Mouse (Mus musculus): ENCODE results near the gene Gpr3. TPM values are rescaled to one million over a fixed set of nuclear protein-coding genes. Genes with fewer than 3 reads are reported as not detected.

Gpr3 gene
- polyA plus RNA-seq, 1 experiment from 2014 or later = 0.51 TPM

GRCm38 (mm10) chr4:133244289-133244688, 32.0 kb upstream of the Gpr3 start:
- Histone ChIP-seq H3K4me3 (no peak overlapping the region), H3K36me3 (no peaks in the 10 kb centered on the region), H3K9me3 (replicated peaks) (no peaks in the 10 kb centered on the region), H3K4me1 (peaks cover 45% of the 10 kb centered on the region), H3K27ac (no peak overlapping the region), H3K27me3 (ENCODE audit: low read depth, poor library complexity, severe bottlenecking) (peaks cover 91% of the 10 kb centered on the region)
- no peak for DNase-seq (ENCODE audit: low spot score)
- 74% methylated on average over 1 of the region's 1 CpGs for WGBS

- Histone ChIP-seq H3K4me3 (no peak overlapping the region), H3K4me1 (peaks cover 45% of the 10 kb centered on the region), H3K27ac (peak overlapping the region; percentile 11), H3K27me3 (ENCODE audit: low read depth, poor library complexity, severe bottlenecking) (peaks cover 90% of the 10 kb centered on the region), H3K36me3 (no peaks in the 10 kb centered on the region), H3K9me3 (replicated peaks) (no peaks in the 10 kb centered on the region)
- WGBS = 46% methylated on average over 13 of the region's 13 CpGs
- DNase-seq (ENCODE audit: low spot score) = no peak
Measured at GRCm38 (mm10) chr4:133243538-133243937, 31.2 kb upstream of the Gpr3 start.

GRCm38 (mm10) chr4:133242710-133243109, 30.4 kb upstream of the Gpr3 start:
- Histone ChIP-seq H3K4me1 (peaks cover 45% of the 10 kb centered on the region), H3K4me3 (no peak overlapping the region), H3K36me3 (no peaks in the 10 kb centered on the region), H3K27ac (no peak overlapping the region), H3K9me3 (replicated peaks) (no peaks in the 10 kb centered on the region), H3K27me3 (ENCODE audit: low read depth, poor library complexity, severe bottlenecking) (peaks cover 83% of the 10 kb centered on the region)
- WGBS = 63% methylated on average over 9 of the region's 9 CpGs
- DNase-seq (ENCODE audit: low spot score) = no peak

GRCm38 (mm10) chr4:133241910-133242309, 29.6 kb upstream of the Gpr3 start:
- peak overlapping the region; percentile 76 for H3K4me3 ChIP-seq
- WGBS = 37% methylated on average over 11 of the region's 11 CpGs
- DNase-seq (ENCODE audit: low spot score) = no peak
- H3K36me3 ChIP-seq = no peaks in the 10 kb centered on the region
- H3K9me3 ChIP-seq (replicated peaks) = no peaks in the 10 kb centered on the region
- H3K27me3 ChIP-seq (ENCODE audit: low read depth, poor library complexity, severe bottlenecking) = peaks cover 75% of the 10 kb centered on the region
- H3K4me1 ChIP-seq = peaks cover 39% of the 10 kb centered on the region
- 0 out of 2 replicates have a peak overlapping the region, but pooled peaks have one; percentile 87 for H3K27ac ChIP-seq

- H3K4me3 ChIP-seq = peak overlapping the region; percentile 76
- H3K36me3 ChIP-seq = no peaks in the 10 kb centered on the region
- peak; percentile 95 for DNase-seq (ENCODE audit: low spot score)
- H3K9me3 ChIP-seq (replicated peaks) = no peaks in the 10 kb centered on the region
- peaks cover 68% of the 10 kb centered on the region for H3K27me3 ChIP-seq (ENCODE audit: low read depth, poor library complexity, severe bottlenecking)
- H3K4me1 ChIP-seq = peaks cover 35% of the 10 kb centered on the region
- under 1% methylated on average over 78 of the region's 78 CpGs for WGBS
- H3K27ac ChIP-seq = peak overlapping the region; percentile 87
Measured at GRCm38 (mm10) chr4:133240934-133241908, 28.9 kb upstream of the Gpr3 start.

- H3K27ac ChIP-seq = peak within 1 kb of the TSS; percentile 87
- no peaks in the 10 kb centered on the region for H3K9me3 ChIP-seq (replicated peaks)
- peak within 1 kb of the TSS; percentile 76 for H3K4me3 ChIP-seq
- H3K27me3 ChIP-seq (ENCODE audit: low read depth, poor library complexity, severe bottlenecking) = peaks cover 66% of the 10 kb centered on the region
- H3K36me3 ChIP-seq = no peaks in the 10 kb centered on the region
- WGBS = 6% methylated on average over 16 of the region's 16 CpGs
- peaks cover 35% of the 10 kb centered on the region for H3K4me1 ChIP-seq
- DNase-seq (ENCODE audit: low spot score) = peak; percentile 60
Measured at GRCm38 (mm10) chr4:133240490-133240921, 28.2 kb upstream of the Gpr3 start, which contains the start of gene Map3k6. Gene Map3k6 (plus strand): TSS chr4:133240818.

GRCm38 (mm10) chr4:133237911-133238310, 25.6 kb upstream of the Gpr3 start:
- no peak overlapping the region for H3K4me3 ChIP-seq
- H3K36me3 ChIP-seq = no peaks in the 10 kb centered on the region
- peaks cover 25% of the 10 kb centered on the region for H3K4me1 ChIP-seq
- H3K9me3 ChIP-seq (replicated peaks) = no peaks in the 10 kb centered on the region
- 77% methylated on average over 4 of the region's 4 CpGs for WGBS
- peaks cover 48% of the 10 kb centered on the region for H3K27me3 ChIP-seq (ENCODE audit: low read depth, poor library complexity, severe bottlenecking)
- no peak for DNase-seq (ENCODE audit: low spot score)
- H3K27ac ChIP-seq = no peak overlapping the region

- H3K4me1 ChIP-seq = peaks cover 5% of the 10 kb centered on the region
- H3K9me3 ChIP-seq (replicated peaks) = no peaks in the 10 kb centered on the region
- H3K27me3 ChIP-seq (ENCODE audit: low read depth, poor library complexity, severe bottlenecking) = peaks cover 31% of the 10 kb centered on the region
- no peak overlapping the region for H3K4me3 ChIP-seq
- WGBS = 77% methylated on average over 5 of the region's 5 CpGs
- H3K27ac ChIP-seq = no peak overlapping the region
- no peaks in the 10 kb centered on the region for H3K36me3 ChIP-seq
- DNase-seq (ENCODE audit: low spot score) = no peak
Measured at GRCm38 (mm10) chr4:133235415-133235814, 23.1 kb upstream of the Gpr3 start.

GRCm38 (mm10) chr4:133234771-133235170, 22.4 kb upstream of the Gpr3 start:
- H3K4me1 ChIP-seq = peaks cover 4% of the 10 kb centered on the region
- no peak overlapping the region for H3K27ac ChIP-seq
- WGBS = 61% methylated on average over 5 of the region's 5 CpGs
- peaks cover 25% of the 10 kb centered on the region for H3K27me3 ChIP-seq (ENCODE audit: low read depth, poor library complexity, severe bottlenecking)
- no peaks in the 10 kb centered on the region for H3K9me3 ChIP-seq (replicated peaks)
- no peaks in the 10 kb centered on the region for H3K36me3 ChIP-seq
- no peak overlapping the region for H3K4me3 ChIP-seq
- DNase-seq (ENCODE audit: low spot score) = no peak

GRCm38 (mm10) chr4:133233285-133233976, 21.1 kb upstream of the Gpr3 start:
- Histone ChIP-seq H3K4me1 (peaks cover 12% of the 10 kb centered on the region), H3K27ac (no peak overlapping the region), H3K4me3 (no peak overlapping the region), H3K36me3 (no peaks in the 10 kb centered on the region), H3K27me3 (ENCODE audit: low read depth, poor library complexity, severe bottlenecking) (peaks cover 12% of the 10 kb centered on the region; the same call in 1 of the 2 replicates), H3K9me3 (replicated peaks) (no peaks in the 10 kb centered on the region)
- DNase-seq (ENCODE audit: low spot score) = no peak
- 45% methylated on average over 10 of the region's 10 CpGs for WGBS

- H3K4me3 ChIP-seq = no peak overlapping the region
- H3K9me3 ChIP-seq (replicated peaks) = no peaks in the 10 kb centered on the region
- 69% methylated on average over 8 of the region's 8 CpGs for WGBS
- H3K27ac ChIP-seq = peak overlapping the region; percentile 42; the same call in 1 of the 2 replicates
- no peaks in the 10 kb centered on the region for H3K36me3 ChIP-seq
- H3K27me3 ChIP-seq (ENCODE audit: low read depth, poor library complexity, severe bottlenecking) = peaks cover 5% of the 10 kb centered on the region; the same call in 1 of the 2 replicates
- no peak for DNase-seq (ENCODE audit: low spot score)
- H3K4me1 ChIP-seq = peaks cover 16% of the 10 kb centered on the region
Measured at GRCm38 (mm10) chr4:133229582-133229981, 17.2 kb upstream of the Gpr3 start.

GRCm38 (mm10) chr4:133227636-133228035, 15.3 kb upstream of the Gpr3 start:
- H3K36me3 ChIP-seq = no peaks in the 10 kb centered on the region
- H3K4me3 ChIP-seq = no peak overlapping the region
- WGBS = 73% methylated on average over 8 of the region's 8 CpGs
- H3K4me1 ChIP-seq = peaks cover 32% of the 10 kb centered on the region
- H3K9me3 ChIP-seq (replicated peaks) = no peaks in the 10 kb centered on the region
- DNase-seq (ENCODE audit: low spot score) = no peak
- H3K27ac ChIP-seq = no peak overlapping the region
- peaks cover 13% of the 10 kb centered on the region for H3K27me3 ChIP-seq (ENCODE audit: low read depth, poor library complexity, severe bottlenecking)

GRCm38 (mm10) chr4:133226073-133226472, 13.7 kb upstream of the Gpr3 start:
- H3K4me3 ChIP-seq = no peak overlapping the region
- H3K9me3 ChIP-seq (replicated peaks) = no peaks in the 10 kb centered on the region
- no peak overlapping the region for H3K27ac ChIP-seq
- H3K36me3 ChIP-seq = no peaks in the 10 kb centered on the region
- WGBS = 77% methylated on average over 10 of the region's 10 CpGs
- no peak for DNase-seq (ENCODE audit: low spot score)
- H3K27me3 ChIP-seq (ENCODE audit: low read depth, poor library complexity, severe bottlenecking) = peaks cover 29% of the 10 kb centered on the region
- peaks cover 40% of the 10 kb centered on the region for H3K4me1 ChIP-seq

Data from limb, embryonic 10.5 days (tissue).